Mouse (Mus musculus): Measurements from ENCODE around the gene Msi2.

Msi2 gene

DNA sequence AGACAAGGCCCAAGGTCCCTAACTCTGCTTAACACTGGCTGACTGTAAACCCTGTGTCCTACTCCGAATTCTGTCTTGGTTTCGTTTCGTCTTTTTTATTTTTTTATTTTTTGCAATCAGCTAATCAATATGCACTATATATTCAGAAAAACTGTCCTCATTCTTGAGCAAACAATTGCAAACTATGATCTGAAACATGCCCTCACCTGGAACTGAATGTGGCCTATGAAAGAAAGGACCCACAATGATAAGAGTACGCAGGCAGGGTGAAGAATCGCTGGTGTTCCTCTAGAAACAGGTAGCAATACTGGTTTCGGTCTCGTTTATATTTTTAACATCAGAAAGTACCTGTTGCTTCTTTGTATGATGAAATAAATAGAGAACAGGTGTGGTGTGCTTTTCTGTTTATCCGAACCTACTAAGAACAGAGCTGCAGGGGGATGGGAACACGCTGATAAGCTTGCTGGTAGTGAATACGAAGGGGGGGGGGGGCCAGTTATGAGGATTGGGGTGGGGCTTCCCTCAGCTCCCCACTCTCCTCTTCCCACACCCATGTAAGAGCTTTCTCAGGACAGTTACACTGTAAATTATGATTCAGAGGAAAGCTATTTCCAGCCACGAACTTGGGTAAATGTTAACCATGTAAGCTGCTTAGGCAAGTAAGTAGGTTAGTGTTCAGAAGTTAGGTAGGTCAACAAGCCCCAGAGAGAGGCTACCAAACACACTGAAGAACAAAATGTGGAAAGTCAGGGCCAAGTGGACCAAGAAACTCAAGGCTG lies 103.6 kb downstream of the Msi2 start:
- no peak for DNase-seq (ENCODE audit: low read depth)

- no peak for DNase-seq (ENCODE audit: low read depth)
These were observed 104.4 kb downstream of the Msi2 start for GRCm38 (mm10) chr11:88613771-88614526.

DNA sequence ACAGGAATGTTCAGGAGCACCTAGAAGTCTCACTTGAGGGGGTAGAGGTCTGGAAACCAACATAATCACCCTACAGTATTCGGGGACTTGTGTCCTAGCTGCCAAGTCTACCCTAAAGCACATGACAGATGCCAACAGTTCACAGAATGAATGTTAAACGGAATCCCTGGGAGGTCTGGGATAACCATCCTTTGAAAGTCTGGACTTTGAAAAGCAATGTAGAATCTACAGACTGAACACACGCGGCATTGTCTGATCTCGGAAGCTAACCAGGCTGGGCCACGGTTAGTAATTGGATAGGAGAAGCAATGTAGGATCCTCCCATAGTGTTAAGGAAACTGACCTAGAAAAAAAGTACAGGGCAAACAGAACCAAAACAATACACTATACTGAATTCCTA lies 105.3 kb downstream of the Msi2 start:
- DNase-seq (ENCODE audit: low read depth) = no peak

GRCm38 (mm10) chr11:88612141-88612540 lies 106.2 kb downstream of the Msi2 start:
- no peak for DNase-seq (ENCODE audit: low read depth)

GRCm38 (mm10) chr11:88610809-88611208 lies 107.5 kb downstream of the Msi2 start:
- no peak for DNase-seq (ENCODE audit: low read depth)

DNA sequence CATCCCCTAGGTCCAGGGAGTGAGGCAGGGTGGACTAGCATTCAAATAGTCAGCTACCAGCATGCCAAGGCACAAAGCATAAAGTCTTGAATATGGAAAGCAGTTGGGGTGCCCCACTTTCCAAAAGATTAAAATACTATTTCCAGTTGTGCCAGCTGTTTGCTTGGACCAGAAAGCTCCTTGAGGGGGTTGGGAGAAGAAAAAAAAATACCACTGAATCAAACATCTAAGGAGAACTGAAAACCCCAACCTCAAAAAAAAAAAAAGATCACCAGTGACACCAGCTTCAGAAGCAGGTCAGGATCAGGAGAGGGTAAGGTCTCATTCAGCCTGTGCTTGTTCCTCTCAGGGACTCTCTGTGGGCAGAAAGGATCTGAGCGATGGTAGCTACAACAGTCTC lies 108.2 kb downstream of the Msi2 start:
- DNase-seq (ENCODE audit: low read depth) = no peak

DNA sequence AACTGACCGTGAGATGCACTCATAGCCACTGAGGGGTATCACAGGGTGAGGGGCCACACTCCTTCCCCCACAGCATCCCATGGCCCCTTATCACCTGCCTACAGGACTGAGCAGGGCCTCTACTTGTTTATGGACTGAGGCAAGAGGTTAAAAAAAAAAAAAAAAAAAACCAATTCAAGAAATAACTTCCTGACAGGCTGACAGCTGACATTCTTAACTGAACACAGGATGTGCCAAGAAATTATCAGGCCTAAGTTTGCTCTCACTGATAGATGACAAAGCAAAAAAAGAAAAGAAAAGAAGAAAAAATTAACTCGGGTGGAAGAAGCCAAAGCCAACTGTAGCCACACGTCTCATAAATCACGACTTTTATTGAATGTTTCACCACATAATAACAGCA lies 109.7 kb downstream of the Msi2 start:
- no peak for DNase-seq (ENCODE audit: low read depth)

GRCm38 (mm10) chr11:88607725-88608383 lies 110.5 kb downstream of the Msi2 start:
- no peak for DNase-seq (ENCODE audit: low read depth)

DNA sequence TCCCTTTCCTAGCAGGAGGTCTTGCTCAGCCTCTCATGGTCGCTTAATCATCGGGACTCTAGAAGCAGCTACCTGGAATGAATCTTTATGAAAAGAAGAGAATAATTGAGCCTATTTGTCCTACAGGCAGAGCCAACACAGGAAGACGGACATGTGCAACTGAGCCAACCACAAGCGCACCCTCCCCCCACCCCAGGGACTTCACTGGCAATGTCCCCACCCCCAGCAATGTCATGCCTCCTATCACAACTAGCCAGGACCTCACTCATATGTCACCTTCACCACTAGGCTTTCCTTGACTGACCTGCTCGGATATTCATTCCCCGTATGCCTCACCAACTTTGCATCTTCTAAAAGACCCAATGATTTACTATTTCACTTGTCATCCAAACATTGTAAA lies 112.5 kb downstream of the Msi2 start:
- DNase-seq (ENCODE audit: low read depth) = no peak

- no peak for DNase-seq (ENCODE audit: low read depth)
These were observed 113.2 kb downstream of the Msi2 start for GRCm38 (mm10) chr11:88605098-88605525.

DNA sequence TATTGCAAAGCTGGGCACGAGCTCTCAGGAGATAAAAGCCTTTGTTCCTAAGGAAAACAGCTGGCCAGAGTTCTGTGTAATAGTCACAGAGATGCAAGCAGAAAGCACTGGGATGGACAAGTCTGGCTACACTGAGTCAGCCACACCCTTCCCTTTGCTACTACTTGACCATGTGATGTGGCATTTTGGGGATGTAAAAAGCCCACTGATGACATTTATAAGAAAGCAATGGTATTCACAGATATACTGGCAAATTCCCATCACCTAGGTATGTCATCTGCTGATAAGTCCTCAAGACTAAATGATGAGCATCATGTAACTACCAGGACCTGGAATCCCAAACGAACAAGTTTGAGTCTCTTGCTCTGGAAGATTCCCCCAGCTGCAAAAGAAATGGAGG lies 113.7 kb downstream of the Msi2 start:
- DNase-seq (ENCODE audit: low read depth) = no peak

DNA sequence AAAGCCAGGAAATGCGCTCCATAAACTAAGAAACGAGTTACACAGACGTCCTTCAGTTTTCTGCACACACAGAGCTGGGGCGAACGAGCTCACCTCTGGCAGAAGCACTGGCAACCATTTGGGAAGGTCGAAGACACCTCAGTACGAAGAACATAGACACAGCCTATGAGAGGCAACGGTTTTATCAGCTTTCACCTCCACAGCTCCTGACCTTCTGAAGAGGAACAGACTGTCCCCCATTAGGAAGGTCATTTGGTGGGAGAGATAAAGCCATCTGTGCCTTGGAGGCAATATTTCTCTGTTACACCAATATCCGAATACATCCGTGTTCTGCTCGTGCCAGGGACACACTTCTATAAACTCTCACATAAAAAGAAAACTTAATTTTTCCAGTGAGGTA lies 114.9 kb downstream of the Msi2 start:
- no peak for DNase-seq (ENCODE audit: low read depth)

GRCm38 (mm10) chr11:88602471-88603120 lies 115.7 kb downstream of the Msi2 start:
- no peak for DNase-seq (ENCODE audit: low read depth)

DNA sequence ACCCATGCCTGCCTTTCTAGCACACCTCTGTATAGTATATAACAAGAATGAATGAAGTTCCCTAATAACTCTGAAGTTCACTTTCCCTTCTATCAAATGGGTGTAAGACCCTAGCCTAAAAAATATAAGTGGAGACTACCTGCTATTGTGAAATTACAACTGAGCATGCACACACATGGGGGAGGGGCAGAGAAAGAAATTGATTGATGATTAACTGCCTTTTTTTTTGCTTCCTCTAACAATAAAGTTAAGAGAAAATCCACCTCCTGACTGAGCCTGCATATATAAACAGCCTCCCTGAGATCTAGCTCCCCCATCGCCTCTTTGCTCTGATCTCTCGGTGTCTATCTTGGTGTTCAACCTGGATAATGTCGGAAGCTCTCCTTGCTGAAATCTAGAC lies 118.1 kb downstream of the Msi2 start:
- DNase-seq (ENCODE audit: low read depth) = no peak

- DNase-seq (ENCODE audit: low read depth) = no peak
These were observed 118.8 kb downstream of the Msi2 start for GRCm38 (mm10) chr11:88599332-88600130.

- no peak for DNase-seq (ENCODE audit: low read depth)
These were observed 119.5 kb downstream of the Msi2 start for GRCm38 (mm10) chr11:88598848-88599175.

DNA sequence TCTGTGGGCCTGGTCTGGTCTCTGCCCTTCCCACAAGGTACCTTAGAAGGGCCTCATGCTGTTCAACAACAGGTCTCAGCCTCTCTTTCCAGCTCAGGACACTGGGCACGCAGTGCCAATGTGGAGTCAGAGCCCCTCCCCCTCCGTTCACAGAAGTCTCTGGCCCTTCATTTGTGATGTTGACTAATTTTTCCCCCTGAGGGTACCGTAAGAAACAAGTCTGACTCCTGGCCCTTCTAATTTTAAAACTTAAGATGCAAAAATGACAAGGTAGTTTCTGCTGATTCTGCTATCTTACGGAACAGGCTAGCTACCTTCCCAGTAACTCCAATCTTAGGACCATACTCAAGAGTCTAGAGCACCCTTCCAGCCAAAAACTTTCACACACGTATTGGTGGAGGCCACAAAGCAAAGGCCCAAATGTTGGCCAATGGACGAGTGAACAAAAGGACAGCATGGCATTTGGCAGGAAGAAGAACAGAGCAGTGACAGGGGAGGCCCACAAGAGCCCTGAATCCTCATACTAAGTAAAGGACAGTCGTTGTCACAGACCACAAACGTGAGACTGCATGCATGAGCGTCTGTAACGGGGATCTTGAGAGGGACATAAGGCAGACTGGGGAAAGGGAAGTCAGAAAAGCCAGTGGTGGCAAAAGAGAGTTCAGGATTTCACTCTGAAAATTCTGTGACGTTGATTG lies 120.0 kb downstream of the Msi2 start:
- DNase-seq (ENCODE audit: low read depth) = no peak

GRCm38 (mm10) chr11:88595616-88596015 lies 122.7 kb downstream of the Msi2 start:
- DNase-seq (ENCODE audit: low read depth) = no peak

- no peak for DNase-seq (ENCODE audit: low read depth)
These were observed 123.3 kb downstream of the Msi2 start for GRCm38 (mm10) chr11:88594804-88595611.

- DNase-seq (ENCODE audit: low read depth) = no peak
These were observed 124.3 kb downstream of the Msi2 start for GRCm38 (mm10) chr11:88594010-88594409.

Measured in c-Kit-positive CD71-negative TER-119-negative erythroid progenitor cells, embryonic 14.5 days (primary cell).